Mouse (Mus musculus) megakaryocyte, embryonic 14.5 days (primary cell): ENCODE measurements at regions not wholly inside any gene's neighbourhood (a gene's known extent, or its start where the extent isn't known, plus 50 kb on each side); places are given as distances from the start of the nearest gene placed in this dataset.

Experiments used
- FLI1 ChIP-seq: IDR thresholded peaks from 2 replicates; pipeline ENCODE4 v1.6.1; 2012; ENCODE audit warnings: low read length, inconsistent platforms, mixed read lengths
- GATA1 ChIP-seq: IDR thresholded peaks from 3 replicates; pipeline ENCODE4 v1.6.1; 2012; ENCODE audit warnings: mixed read lengths, low read length, inconsistent platforms, borderline replicate concordance

DNA sequence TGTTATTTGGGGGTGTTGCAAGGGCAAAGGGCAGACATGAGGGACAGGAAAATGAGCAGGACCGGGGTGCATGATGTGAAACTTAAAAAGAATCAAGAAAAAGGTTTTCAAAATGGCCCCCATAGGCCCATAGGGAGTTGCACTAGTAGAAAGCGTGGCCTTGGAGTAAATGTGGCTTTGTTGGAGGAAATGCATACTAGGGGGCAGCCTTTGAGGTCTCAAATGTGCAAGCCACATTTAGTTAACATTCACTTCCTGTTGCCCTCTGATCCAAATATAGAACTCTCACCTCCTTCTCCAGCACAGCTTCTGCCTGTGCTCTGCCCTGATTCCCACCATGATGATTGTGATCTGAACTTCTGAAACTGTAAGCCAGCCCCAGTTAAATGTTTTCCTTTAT lies 173.2 kb downstream of the Kdr start:
- no peak for TF ChIP-seq FLI1
- no peak for TF ChIP-seq GATA1
